Mouse (Mus musculus) lung, postnatal 0 days (tissue): ENCODE data around the gene Leo1.

Experiments used
- CTCF ChIP-seq: IDR thresholded peaks from 2 replicates; pipeline ENCODE4 v1.5.1; 2016; ENCODE audit warnings: antibody characterized with exemption, mild to moderate bottlenecking
- EP300 ChIP-seq: IDR thresholded peaks from 2 replicates; pipeline ENCODE4 v1.6.1; 2016; ENCODE audit warnings: antibody characterized with exemption, mild to moderate bottlenecking, control low read depth

DNA sequence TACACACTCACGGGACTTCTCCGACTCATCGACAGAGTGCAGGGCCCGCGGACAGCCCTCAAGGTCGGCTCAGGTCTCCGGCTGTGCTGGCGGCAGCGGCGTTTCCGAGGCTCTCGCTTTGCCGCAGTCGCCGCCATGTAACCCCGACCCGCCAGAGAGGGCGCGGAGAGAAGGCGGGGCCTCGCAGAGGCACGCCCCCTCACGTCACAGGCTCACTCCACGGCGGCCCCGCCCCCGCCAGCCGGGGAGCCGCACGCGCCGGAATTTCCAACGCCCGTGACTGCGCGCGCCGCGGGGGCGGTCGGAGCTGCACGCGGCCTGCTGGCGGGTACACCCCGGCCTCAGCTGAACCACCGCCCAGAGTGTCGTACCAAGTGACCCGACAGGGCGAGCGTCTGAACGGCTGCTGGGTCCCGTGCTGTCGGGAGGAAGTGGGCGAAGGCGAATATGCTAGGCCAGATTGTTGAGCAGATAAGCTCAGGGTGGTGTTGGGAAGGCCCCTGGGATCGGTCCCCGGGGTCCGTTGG is 31.4 kb upstream of the Leo1 start, which contains the start of gene Mapk6:
- TF ChIP-seq CTCF (peak; percentile 33; the same call in 1 of the 2 replicates), EP300 (no peak)
